Mouse (Mus musculus) CD4-positive, CD25-positive, alpha-beta regulatory T cell, adult 2 months (primary cell): ENCODE measurements around the gene Gm10662.
"Not testable (repeated sequence)": the region's sequence is repeated elsewhere in the genome, so short reads cannot be mapped to it uniquely, and the experiment has no call there.

ENCODE experiments used
- DNase-seq: peaks from one replicate; pipeline ENCODE4 v3.0.0-alpha.2; 2012; ENCODE audit warnings: low read depth, low spot score

Gm10662 gene

DNA sequence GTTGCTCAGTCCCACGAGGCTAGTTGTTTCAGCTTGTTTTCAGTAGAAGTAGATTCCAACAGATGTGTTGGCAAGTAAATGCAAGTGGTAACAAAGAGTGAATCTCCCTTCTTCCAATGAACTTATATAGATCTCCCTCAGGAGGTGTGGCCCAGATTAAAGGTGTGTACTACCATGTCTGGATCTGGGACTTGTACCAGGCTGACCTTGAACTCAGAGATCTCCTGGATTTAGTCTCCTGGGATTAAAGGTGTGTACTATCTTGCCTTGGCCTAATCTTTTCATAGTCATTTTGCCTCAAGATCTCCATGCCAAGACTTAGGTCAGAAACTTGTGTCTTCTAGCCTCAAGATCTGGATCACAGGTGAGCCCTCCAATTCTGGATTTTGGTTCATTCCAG, at the start of gene Gm10662:
Gene Gm10662 (minus strand): TSS at position 101 of the 400 bp plus-strand sequence.
- DNase-seq: not testable (repeated sequence)

- DNase-seq: not testable (repeated sequence)
These were observed 19.2 kb upstream of the Gm10662 start for GRCm38 (mm10) chr7:23163505-23163904.
